18 mouse cellular contexts compared by ENCODE assay signal in the genomic region with DNA sequence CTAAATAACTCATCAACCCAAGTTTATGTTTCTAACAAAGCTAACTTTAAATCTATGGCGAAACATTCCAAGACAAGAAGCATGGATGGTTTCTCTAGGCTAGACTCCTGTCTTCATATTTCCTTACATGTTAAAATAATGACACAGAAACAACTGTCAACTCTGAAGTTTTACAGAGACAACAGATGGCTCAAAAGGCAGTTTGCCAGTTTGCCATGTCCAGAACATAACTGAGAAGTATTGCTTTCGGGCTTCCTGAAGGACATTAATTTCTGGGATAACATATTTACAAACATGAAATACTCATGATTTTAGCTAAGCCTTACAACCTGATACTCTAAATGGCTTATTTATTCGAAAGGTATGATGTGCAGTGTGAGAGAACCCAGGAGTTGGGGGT.
DNase-seq lines count a peak whose midpoint lies in the region; TF ChIP-seq lines count a peak whose summit lies in the region.
"Had no signal": no experiment of that assay in that cellular context is flagged by ENCODE, and none has a peak within 500 bp of the region (broad histone marks: within the 10 kb centered on the region; RNA-seq: fewer than 3 reads in every experiment).

No protein-coding gene starts in this region.

- peak; percentile 47 to 51 for DNase-seq in cerebellum, postnatal 10 days
- no peak for DNase-seq in cerebellum, adult 2 months
- peak; percentile 16 to 56 for DNase-seq in cerebellum, postnatal 14 days
- DNase-seq in cerebellum, adult 9-10 months = no peak
- peak; percentile 5 for DNase-seq in right cerebral cortex, postnatal 14 days
- no peak for DNase-seq in right cerebral cortex, adult 18-20 months
- DNase-seq: adrenal gland, adult 2 months; adrenal gland, adult 8-10 months; adrenal gland, postnatal 10 days; adrenal gland, postnatal 14 days; adrenal gland, postnatal 25 days; adrenal gland, postnatal 36 days; B cell, adult 2 months; cerebellum, adult 11 months; cerebellum, adult 11-12 months; cerebellum, adult 18-20 months had no signal

- no peak for TF ChIP-seq CTCF in cerebellum, adult 2 months (IDR thresholded peaks at IDR 0.05; ENCODE audit: borderline replicate concordance, insufficient read depth, low read depth, low read length)

- no peaks in the 10 kb centered on the region for H3K27me3 ChIP-seq in cerebellum, adult 2 months (ENCODE audit: control insufficient read depth, insufficient read depth, low read length)
- H3K27me3 ChIP-seq: CH12.LX, Patski had no signal

- no peak for TF ChIP-seq POLR2A in cerebellum, adult 2 months (IDR thresholded peaks at IDR 0.05; ENCODE audit: borderline replicate concordance, insufficient read depth, low read length)

- H3K4me1 ChIP-seq in cerebellum, adult 2 months (ENCODE audit: control insufficient read depth, insufficient read depth, low read length) = no peaks in the 10 kb centered on the region

- no peak overlapping the region for H3K27ac ChIP-seq in cerebellum, adult 2 months (ENCODE audit: insufficient read depth, low read length)

- WGBS in cerebellum, adult 2 months = 68% methylated on average over 3 of the region's 3 CpGs

- H3K4me3 ChIP-seq in cerebellum, adult 2 months (replicated peaks; ENCODE audit: insufficient read depth, low read depth, low read length) = no peak overlapping the region

Comparison
In these comparisons a context has a peak if more than half of its experiments do, and no peak if none do; other contexts are left out.
1. DNase-seq: peak in cerebellum, postnatal 10 days (2 of 2), cerebellum, postnatal 14 days (2 of 2) and right cerebral cortex, postnatal 14 days (single experiment); none in cerebellum, adult 2 months (0 of 2), cerebellum, adult 9-10 months (single experiment) and right cerebral cortex, adult 18-20 months (single experiment).